Mouse (Mus musculus) right cerebral cortex, adult 2 months (tissue): ENCODE measurements at regions not wholly inside any gene's neighbourhood (a gene's known extent, or its start where the extent isn't known, plus 50 kb on each side); places are given as distances from the start of the nearest gene placed in this dataset.

Source experiments
- DNase-seq, 2 experiments: peaks; one replicate each; pipeline ENCODE4 v3.0.0; 2021 to 2022; ENCODE audit warnings: low spot score in 2 of 2

DNA sequence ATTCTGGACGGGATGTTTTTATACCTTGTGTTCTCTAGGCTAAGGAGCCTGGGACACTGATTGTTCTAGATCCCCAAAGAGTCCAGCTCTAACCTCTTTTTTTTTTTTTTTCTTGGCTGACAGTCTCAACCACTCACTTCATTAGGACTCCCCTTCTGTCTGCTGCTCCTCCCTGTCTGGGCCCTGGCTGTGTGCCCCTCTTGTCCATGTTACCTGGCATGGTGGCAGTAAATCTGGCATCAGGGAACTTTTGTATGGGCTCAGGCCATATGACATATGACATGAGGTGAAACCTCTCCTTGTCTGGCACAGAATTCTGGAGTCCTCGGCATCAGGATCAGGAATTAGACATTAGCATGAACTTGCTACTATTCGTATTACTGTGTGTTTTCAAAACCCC, 717.5 kb downstream of the Vrk1 start:
- no peak for DNase-seq

DNA sequence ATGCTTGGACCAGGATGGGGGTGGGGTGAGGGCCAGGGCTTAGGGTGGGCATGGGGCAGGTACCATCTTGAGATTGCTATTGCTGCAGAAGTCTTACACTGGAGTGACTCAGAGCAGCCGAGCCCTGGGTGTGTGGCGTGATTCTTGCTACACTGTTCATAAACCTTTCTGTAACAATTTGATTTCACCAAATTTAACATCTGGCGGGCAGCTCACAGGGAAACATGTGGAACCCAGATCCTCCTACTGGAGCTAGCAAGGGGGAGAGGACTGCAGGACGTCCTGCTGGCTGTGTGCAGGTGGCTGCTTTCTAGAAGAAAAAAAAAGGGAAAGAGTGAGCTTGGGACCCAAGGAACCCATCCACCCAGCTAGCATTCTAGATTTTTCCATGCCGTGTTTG, 719.7 kb downstream of the Vrk1 start:
- DNase-seq: no peak

DNA sequence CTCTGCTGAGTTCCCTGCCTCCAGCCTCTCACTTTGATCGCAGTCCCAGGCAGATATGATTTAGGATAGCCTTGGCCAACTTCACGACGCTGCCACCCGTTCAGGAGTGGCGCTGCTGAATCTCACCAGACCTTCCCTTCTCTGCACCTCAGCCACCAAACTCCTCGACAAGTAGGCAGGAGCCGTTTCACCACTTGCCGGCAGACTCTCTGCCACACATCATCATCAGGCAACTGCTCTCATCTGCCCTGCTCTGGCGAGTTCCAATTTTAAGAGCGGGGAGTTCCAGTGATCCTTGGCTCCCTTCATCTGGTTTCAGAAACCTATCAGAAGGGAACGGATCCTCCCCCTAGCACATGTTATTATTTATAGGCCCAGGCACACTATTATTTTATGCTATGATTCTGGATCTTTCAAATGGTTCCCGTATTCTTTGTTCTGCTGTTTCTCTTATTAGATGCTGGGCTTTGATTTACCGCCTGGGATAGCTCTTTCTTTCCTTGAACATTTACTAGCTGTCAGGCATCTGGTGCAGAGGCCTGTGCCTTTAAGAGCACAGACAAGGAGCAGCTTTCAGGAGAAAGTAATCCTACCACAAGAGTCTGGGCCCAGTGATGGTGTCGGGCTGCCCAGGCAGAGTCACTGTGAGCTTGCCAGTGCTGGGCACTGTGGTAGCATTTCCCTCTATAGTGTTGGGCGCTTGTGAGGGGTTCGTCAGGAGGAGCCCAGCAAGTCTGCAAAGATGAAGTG, 722.3 kb downstream of the Vrk1 start:
- DNase-seq: no peak

DNA sequence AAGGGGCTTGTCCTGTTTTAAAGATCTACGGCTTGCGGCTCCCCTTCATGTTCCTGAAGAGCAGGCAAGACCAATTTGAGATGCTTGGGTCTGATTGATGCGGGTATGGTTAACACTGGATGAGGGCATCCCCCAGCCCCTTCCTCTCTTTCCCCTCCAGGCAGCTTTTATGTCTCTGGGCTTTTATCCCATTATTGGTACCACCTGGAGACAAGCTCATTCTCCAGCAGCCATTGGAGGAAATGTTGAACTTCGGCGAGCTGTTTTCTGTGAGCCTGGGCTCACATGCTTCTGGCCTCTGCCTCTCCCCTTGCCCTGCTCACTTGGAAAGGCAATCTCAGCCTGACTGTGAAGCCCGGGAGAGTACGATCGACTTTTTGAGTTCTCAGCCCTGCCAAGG, 738.7 kb downstream of the Vrk1 start:
- no peak for DNase-seq

DNA sequence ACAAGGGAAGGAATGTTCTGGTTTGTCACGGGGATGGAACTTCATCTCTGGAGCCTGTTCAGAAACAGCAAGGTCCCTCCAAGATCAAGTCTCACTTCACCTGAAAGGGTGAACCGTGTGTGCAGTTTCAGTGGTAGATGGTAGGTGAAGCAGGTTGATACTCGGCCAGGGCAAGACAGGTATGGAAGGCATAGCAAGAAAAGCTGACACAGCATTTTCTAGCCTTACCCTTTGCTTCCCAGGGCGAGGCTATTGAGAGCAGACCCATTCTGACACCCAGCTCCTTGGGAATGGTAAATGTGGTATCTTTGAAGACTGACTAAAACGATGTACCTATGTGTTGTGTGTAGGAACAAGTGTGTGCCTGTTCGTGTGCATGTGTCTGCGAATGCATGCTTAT, 724.9 kb upstream of the 3110018I06Rik start:
- no peak for DNase-seq

DNA sequence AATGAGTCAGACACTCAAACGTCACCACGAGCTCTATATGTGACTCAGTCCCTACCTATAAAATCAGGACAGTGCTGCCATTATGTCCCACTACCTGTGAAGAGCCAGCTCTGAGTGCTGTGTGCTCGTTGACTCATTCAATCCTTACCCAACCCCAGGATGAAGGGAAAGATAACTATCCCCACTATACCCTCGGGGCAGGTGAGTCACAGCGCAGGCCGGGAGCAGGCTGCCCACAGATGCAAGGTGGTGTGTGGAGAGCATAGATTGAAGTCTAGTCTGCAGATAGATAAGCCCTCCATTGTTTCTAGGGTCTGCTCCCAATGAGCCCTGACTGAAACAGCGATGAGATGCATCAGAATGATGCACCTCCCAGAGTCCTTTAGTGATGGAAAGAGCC, 723.9 kb upstream of the 3110018I06Rik start:
- DNase-seq: no peak

DNA sequence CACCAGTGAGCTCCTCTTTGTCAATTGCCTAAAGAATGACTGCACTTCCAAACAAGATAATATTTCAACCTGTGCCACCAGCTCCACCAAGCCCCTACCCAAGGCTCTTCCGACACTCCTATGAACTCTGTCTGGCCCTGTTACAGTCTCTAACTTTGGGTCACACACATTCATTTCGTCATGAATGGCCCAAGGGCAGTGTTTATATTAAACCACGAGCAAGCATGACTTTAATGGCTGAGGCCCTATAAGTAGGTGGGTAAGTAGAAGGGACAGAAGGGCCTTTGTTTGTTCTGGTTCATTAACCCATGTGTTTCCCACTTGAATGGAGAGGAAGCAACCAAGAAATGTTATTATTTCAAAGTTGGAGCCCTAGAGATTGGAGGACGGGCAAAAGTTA, 714.9 kb upstream of the 3110018I06Rik start:
- DNase-seq: no peak

DNA sequence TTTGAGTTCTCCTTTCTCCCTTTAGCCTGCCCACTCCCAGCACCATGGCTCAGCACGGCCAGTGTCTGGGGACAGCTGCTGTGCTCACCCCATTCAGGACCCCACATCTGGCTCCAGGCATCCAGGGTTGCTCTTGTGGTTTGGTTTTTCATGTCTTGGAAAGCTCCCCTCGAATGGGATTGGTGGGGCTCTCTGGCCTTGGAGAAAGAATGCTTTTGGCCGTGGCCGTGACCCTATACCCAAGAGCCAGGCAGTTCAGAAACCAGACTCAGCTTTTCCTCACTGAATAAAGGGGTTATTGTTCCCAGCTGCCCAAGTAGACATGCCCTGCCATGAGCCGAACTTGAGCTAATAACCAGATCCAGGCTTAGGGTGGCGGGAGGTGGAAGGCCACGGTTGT, 691.8 kb upstream of the 3110018I06Rik start:
- DNase-seq: no peak

DNA sequence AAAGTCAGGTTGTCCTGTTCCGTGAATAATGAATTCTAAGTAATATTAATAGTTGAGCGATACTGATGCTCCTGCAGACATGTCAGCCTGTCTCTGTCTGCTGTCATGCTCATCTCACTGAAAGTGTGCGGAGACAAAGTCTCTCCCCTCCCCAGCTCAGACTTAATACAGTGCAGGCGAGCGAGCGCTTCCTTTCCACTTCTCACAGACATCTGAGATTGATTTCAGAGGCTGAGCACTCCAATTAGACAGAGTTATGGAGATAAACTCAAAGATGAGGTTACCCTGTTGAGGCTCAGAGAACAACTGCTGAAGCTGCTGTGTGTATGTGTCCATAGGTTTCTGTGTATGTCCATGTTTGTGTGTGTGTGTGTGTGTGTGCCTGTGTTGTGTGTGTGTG, 668.7 kb upstream of the 3110018I06Rik start:
- no peak for DNase-seq

DNA sequence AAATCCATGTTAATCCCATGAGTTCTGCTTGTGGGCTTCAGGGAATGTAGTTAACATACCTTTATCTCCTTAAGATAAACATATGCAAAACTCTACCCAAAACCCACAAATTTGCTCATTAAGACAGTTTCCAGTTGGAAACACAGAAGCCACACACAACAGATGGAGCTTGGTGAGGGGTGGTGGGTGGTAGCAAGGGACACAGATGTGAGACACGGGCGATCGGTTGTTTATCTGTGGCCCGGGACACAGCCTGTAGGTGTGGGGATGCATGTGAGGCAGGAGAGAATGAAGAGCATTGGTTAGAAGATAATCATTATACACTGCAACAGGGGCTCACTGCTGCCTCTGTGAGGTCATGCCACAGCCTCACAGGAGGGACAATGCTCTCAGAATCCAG, 666.1 kb upstream of the 3110018I06Rik start:
- DNase-seq: peak; percentile 12 to 17

DNA sequence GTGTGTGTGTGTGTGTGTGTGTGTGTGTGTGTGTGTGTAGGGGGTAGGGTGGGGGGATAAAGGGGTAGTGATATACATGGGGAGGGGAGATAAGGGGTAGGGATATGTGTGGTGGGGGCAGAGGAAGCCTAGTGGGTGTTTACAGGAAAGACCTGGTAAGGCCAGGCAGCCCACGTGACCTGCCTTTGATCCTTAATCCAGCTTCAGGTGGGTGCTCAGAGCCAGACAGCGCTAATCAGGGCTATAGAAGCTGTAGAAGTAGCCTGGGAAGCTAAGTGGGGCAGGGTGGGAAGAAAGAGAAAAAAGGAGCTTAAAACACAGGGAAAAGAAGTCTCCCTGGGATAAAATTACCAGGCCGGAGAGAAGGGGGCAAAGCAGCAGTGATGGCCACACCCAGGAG, 659.9 kb upstream of the 3110018I06Rik start:
- DNase-seq: no peak

DNA sequence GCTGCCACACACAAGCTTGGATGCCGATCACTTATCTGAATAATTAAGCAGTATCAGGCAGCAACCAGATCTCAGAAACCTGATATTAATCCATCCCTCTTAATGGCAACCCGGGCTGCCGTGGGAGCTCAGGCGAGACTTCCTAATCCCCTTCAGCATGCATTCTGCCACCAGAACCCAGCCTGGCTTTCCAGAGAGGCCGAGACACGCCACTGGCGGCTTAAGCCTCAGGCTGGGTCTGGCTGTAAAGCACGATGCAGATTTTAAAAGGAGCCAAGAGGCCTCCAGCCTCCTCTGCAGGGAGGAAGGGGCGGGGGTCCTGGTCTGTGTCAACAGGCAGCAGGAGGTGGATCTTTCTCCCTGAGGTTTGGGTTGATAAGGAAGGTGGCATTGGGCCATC, 659.1 kb upstream of the 3110018I06Rik start:
- DNase-seq: no peak

DNA sequence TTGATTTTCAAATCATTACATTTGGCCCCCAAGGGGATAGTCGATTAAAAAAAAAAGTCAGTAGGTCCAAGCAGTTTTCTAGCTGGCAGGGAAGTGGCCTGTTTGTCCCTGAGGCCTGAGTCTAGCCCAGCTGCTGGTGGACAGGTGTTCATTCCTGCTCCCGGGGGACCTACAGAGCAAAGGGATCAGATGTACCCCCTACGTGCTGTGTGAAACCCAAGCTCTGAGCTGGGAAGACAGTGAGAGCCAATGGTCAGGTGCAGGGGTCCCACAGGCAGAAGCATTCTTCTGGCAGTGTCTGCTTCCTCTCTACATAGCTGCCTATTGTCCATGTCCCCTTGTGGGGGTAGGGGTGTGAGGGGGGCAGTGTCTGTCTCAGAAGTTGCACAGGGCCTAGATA, 653.2 kb upstream of the 3110018I06Rik start:
- DNase-seq: no peak

DNA sequence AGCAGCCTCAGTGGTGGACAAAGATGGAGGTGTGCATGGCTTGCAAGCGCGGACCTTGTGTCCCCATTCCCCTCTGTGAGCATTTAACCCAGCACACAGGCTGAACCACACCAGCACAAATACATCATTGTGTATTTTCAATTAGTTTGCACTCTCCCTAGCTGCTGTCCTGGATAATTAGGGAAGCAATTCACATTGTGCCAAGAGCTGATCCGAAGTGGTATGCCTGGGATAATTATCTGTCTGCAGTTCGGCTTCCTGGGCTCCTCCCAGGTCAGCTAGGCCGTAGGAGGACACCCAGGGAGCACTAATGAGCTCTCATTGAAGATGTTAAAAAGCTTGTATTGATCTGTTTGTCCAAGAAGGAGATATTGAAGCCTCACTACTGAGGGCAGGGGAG, 648.8 kb upstream of the 3110018I06Rik start:
- DNase-seq: no peak

DNA sequence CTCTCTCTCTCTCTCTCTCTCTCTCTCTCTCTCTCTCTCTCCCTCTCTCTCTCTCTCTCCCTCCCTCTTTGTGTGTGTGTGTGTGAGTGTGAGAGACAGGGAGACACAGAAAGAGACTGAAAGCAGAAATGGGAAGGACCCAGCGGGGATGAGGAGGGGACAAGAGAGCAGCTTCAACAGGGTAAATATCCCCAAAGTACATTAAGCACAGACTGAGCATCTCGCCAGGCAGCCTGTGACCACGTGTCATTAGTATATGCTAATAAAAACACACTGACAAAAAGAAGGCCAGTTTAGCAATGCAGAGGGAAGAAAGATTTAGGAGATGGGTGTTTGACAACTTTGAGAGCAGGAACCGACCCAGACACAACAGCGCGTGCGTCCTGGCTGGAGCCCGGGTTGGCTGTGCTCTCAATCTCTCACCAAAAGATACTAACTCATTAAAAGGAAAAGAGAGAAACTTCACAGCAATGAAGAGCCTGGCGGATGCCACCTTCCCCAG, 648.2 kb upstream of the 3110018I06Rik start:
- DNase-seq: no peak

DNA sequence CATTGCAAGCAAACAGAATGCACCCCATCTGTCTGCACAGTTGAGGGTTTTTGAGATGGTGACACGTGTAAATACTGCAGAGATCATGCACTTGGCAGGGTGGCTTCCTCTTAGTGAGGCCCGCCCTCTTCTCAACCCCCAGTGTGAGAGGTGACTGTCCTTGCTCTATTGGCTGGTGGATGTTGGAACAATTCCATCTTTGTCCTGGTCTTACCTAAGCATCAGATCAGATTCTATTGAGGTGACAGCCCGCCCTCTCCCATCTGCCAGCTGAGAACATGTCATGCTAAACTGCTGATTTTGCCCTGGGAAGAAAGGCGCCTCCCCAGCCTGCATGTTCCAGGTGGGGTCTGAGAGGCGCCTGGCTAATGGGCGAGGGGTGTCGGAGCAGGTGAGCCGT, 646.4 kb upstream of the 3110018I06Rik start:
- no peak for DNase-seq

DNA sequence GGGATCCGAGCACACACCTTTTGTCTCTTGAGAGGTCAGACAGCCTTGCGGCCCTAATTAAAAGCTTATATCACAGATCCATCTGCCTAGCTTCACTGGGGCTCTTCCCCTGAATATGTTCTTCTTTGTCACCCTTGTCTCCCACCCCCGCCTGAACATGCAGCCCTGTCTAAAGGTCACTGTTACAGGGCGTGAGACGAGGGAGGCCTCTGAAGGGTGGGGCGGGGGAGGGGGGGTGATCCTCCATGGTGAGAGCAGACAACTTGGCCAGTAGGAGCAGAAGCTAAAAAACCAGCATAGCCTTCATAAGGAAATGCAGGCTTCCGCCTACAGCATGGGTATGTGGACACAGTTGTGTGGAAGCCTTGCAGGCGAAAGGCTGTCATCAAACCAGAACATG, 646.0 kb upstream of the 3110018I06Rik start:
- no peak for DNase-seq

DNA sequence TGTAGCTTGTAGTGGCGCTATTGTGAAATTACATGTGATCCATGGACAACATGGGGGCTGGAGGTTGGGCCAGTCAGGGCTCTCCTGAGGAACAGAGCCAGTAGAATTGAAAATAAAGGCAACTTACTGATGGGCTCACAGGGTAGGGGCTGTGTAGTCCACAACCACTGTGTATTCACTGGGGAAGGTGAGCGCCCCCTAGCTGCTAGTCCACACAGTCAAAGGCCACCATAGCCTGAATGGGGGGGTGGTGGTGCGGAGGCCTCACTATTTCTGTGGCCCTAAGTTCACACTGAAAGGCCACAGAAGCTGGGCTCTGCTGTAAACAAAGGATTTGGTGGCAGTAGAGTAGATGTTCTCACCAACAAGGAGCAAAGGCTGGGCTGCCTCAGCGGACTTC, 636.8 kb upstream of the 3110018I06Rik start:
- no peak for DNase-seq

DNA sequence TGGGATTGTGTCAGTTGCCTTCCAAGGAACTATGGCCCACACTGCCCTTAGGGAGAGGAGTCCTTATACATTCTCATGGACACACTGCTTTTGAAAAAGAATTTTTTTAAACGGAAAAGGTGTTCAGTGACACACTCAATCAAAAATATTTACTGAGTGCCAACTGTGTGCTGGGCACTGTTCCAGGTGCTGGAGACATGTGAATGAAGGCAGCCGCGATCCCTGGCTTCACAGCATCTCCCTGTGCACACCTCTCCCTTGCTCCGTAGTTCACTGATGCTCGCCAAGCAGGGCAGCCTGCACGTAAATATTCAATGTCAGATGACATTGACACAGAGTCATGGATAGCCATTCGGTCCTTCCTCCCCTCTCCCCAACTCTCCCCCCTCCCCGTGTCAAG, 635.7 kb upstream of the 3110018I06Rik start:
- no peak for DNase-seq

DNA sequence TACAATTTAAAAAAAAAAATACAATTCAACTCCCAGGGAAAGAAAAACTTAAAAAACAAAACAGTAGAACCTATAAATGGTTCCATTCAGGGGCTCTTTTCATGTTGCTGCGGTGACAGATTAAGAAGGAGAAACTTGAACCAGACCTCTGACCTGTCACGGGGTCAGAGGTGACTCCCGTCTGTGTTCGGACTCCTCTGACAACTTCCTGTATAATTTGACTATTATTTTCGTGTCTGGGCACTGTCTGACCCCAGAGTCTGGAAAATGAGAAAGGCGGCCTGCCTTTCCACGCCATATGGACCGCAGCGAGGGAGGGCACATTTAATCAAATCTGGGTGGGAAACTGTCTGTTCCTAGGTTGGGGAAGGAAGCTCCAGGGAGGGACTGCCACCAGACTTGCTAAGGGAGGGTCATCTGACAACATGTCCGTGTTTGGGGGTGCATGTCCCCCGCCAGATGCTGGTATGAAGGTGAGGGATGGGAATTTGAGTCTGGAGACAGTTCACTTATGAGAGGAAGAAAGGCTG, 634.7 kb upstream of the 3110018I06Rik start:
- DNase-seq: no peak

DNA sequence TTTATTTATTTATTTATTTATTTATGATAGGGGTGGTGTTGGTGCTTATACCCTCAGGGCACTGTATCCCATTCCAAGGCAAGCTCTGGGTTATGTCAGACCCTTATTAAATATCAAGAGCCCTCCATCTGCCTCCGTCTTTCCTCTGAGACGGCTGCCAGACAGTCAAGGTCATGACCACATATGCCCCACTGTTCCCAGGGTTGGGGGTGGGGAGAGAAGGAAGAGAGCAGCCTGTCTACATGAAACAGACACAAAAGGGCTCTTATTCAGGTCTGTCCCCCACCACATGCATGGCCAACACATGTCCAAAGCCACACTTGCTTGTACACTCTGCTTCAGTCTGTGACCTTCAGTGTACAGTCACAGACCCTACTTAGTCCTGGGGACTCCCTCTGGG, 632.9 kb upstream of the 3110018I06Rik start:
- no peak for DNase-seq

DNA sequence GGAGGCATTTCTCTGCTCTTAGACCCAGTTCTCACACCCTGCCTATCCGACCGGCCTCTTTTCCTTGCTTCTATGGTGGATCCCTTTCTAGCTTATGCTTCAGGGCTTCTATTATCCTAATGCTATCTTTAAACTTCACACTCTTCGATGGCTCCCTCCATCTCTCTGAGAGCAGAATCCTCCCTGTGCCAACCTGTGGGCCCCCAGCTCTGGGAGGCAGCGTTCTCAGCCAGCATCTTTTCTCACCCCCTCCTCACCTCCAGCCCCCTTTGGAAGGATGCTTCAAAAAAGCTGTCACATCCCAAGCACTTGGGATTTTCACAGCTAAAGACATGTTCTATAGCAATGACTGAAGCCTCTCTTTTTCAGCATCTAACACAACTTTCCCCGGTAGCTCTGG, 626.8 kb upstream of the 3110018I06Rik start:
- no peak for DNase-seq

DNA sequence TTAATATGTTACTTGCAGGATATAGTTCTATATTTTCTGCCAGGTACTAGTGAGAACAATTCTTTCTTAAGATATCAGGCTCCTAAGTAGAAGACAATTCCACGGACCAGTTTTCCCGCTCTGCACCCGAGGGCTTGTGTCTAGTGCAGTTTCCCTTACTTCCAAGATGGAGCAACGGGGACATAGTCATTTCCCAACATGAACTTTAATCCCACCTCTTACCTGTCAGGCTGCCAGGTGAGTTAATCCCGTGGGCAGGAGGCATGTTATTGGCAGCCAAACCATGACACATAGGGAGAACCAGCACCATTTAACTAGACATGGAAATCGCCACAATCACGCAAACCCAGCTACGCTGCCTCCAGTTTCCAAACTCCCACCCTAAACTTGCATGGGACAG, 624.4 kb upstream of the 3110018I06Rik start:
- DNase-seq: no peak

DNA sequence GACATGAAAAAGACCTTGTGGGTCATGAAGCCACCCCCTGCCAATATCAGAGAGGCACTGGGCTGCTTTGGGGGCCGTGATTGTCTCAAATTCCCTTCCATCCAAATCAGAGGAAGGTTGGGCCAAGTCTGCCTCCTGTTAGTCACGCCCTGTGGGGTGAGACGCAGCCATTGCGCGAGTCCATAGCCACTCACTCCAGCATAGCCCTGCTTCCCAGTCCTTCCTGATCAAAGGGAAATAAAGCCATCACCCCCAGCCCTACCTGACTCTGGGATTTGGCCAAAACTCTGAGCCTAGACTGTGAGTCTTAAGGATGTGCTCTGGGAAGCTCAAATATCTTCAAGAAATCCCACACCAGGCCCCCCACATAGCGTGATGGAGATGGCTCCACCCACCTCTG, 620.4 kb upstream of the 3110018I06Rik start:
- no peak for DNase-seq
